Mouse (Mus musculus) E14TG2a.4 (cell line): Measurements from ENCODE around the gene Dynll1.
"Not testable (repeated sequence)": the region's sequence is repeated elsewhere in the genome, so short reads cannot be mapped to it uniquely, and the experiment has no call there.

Experiments
- H3K27me3 ChIP-seq: 2 replicates; pipeline ENCODE4 v1.6.1; 2014; ENCODE audit warnings: low read length, control low read depth; ENCODE audit not compliant: insufficient read depth
- H3K36me3 ChIP-seq: 2 replicates; pipeline ENCODE4 v1.6.1; 2014; ENCODE audit warnings: low read length, control low read depth; ENCODE audit not compliant: insufficient read depth
- H3K4me1 ChIP-seq: replicated peaks from 2 replicates; pipeline ENCODE4 v1.6.1; 2014; ENCODE audit warnings: low read depth, low read length, control low read depth
- H3K4me3 ChIP-seq: replicated peaks from 2 replicates; pipeline ENCODE4 v1.5.1; 2014; ENCODE audit warnings: mild to moderate bottlenecking, low read length
- H3K9me3 ChIP-seq: 2 replicates; pipeline ENCODE4 v1.6.1; 2014; ENCODE audit warnings: low read length, control low read depth
- CTCF ChIP-seq: conservative IDR thresholded peaks from 2 replicates; pipeline ENCODE4 v1.5.1; 2014; ENCODE audit warnings: low read length
- NANOG ChIP-seq: IDR thresholded peaks from 2 replicates; pipeline ENCODE4 v1.6.1; 2014; ENCODE audit warnings: borderline replicate concordance, low read length, mixed read lengths
- POU5F1 ChIP-seq: IDR thresholded peaks from 2 replicates; pipeline ENCODE4 v1.6.1; 2014; ENCODE audit warnings: low read length, borderline replicate concordance

Gene Dynll1

GRCm38 (mm10) chr5:115316968-115317644, 16.3 kb upstream of the Dynll1 start:
- Histone ChIP-seq H3K9me3 (no peaks in the 10 kb centered on the region), H3K4me3 (peak overlapping the region; percentile 56), H3K36me3 (no peaks in the 10 kb centered on the region), H3K4me1 (peaks cover 78% of the 10 kb centered on the region), H3K27me3 (peaks cover 10% of the 10 kb centered on the region; the same call in 1 of the 2 replicates)
- TF ChIP-seq POU5F1 (no peak), NANOG (peak; percentile 93; the same call in 1 of the 2 replicates)

- peaks cover 8% of the 10 kb centered on the region; the same call in 1 of the 2 replicates for H3K27me3 ChIP-seq
- peaks cover 81% of the 10 kb centered on the region for H3K4me1 ChIP-seq
- TF ChIP-seq POU5F1 (no peak), CTCF (no peak), NANOG (no peak)
- H3K9me3 ChIP-seq: no peaks in the 10 kb centered on the region
- 0 out of 2 replicates have a peak, but pooled peaks cover 5% of the 10 kb centered on the region for H3K36me3 ChIP-seq
- H3K4me3 ChIP-seq: peak overlapping the region; percentile 51
Measured at GRCm38 (mm10) chr5:115313668-115313943, 12.8 kb upstream of the Dynll1 start.

GRCm38 (mm10) chr5:115312816-115313667, 12.2 kb upstream of the Dynll1 start:
- H3K27me3 ChIP-seq: peaks cover 8% of the 10 kb centered on the region; the same call in 1 of the 2 replicates
- H3K9me3 ChIP-seq: no peaks in the 10 kb centered on the region
- H3K36me3 ChIP-seq: peaks cover 5% of the 10 kb centered on the region; the same call in 1 of the 2 replicates
- TF ChIP-seq CTCF (no peak), POU5F1 (no peak), NANOG (no peak)
- H3K4me3 ChIP-seq: peak overlapping the region; percentile 51
- peaks cover 80% of the 10 kb centered on the region for H3K4me1 ChIP-seq

- no peaks in the 10 kb centered on the region for H3K9me3 ChIP-seq
- H3K4me1 ChIP-seq: peaks cover 73% of the 10 kb centered on the region
- TF ChIP-seq POU5F1 (no peak), NANOG (no peak), CTCF (no peak)
- no peak overlapping the region; the same call in 1 of the 2 replicates for H3K4me3 ChIP-seq
- peaks cover 5% of the 10 kb centered on the region; the same call in 1 of the 2 replicates for H3K36me3 ChIP-seq
- H3K27me3 ChIP-seq: peaks cover 8% of the 10 kb centered on the region; the same call in 1 of the 2 replicates
Measured at GRCm38 (mm10) chr5:115312354-115312753, 11.6 kb upstream of the Dynll1 start.

GRCm38 (mm10) chr5:115302190-115302589, 1.4 kb upstream of the Dynll1 start:
- not testable (repeated sequence) for H3K4me3 ChIP-seq, H3K9me3 ChIP-seq, H3K27me3 ChIP-seq
- Histone ChIP-seq H3K4me1 (peaks cover 43% of the 10 kb centered on the region), H3K36me3 (peaks cover 25% of the 10 kb centered on the region)

GRCm38 (mm10) chr5:115301615-115302014, 816 bp upstream of the Dynll1 start:
- Histone ChIP-seq H3K27me3 (no peaks in the 10 kb centered on the region), H3K36me3 (peaks cover 31% of the 10 kb centered on the region)
- TF ChIP-seq CTCF: no peak
- TF ChIP-seq NANOG: no peak

GRCm38 (mm10) chr5:115300035-115300744, 609 bp downstream of the Dynll1 start:
- Histone ChIP-seq H3K4me3 (peak overlapping the region; percentile 97), H3K4me1 (peaks cover 61% of the 10 kb centered on the region), H3K36me3 (peaks cover 45% of the 10 kb centered on the region), H3K27me3 (no peaks in the 10 kb centered on the region), H3K9me3 (no peaks in the 10 kb centered on the region)
- TF ChIP-seq CTCF (no peak), POU5F1 (no peak), NANOG (no peak)

More at GRCm38 (mm10) chr5:115301615-115302014, 816 bp upstream of the Dynll1 start:
- peaks cover 49% of the 10 kb centered on the region for H3K4me1 ChIP-seq
- H3K4me3 ChIP-seq: peak overlapping the region; percentile 73
- H3K9me3 ChIP-seq: no peaks in the 10 kb centered on the region

- Histone ChIP-seq H3K27me3 (no peaks in the 10 kb centered on the region), H3K9me3 (no peaks in the 10 kb centered on the region), H3K4me3 (peak overlapping the region; percentile 1; the same call in 1 of the 2 replicates), H3K4me1 (peaks cover 57% of the 10 kb centered on the region), H3K36me3 (peaks cover 82% of the 10 kb centered on the region)
- TF ChIP-seq NANOG (no peak), CTCF (no peak), POU5F1 (no peak)
Measured at GRCm38 (mm10) chr5:115296347-115296746, 4.5 kb downstream of the Dynll1 start.
